Mouse (Mus musculus) retina, postnatal 7 days (tissue): ENCODE measurements at regions not wholly inside any gene's neighbourhood (a gene's known extent, or its start where the extent isn't known, plus 50 kb on each side); places are given as distances from the start of the nearest gene placed in this dataset.

ENCODE experiments used
- DNase-seq: peaks from one replicate; pipeline ENCODE4 v3.0.0-alpha.2; 2012; ENCODE audit warnings: low read depth, low spot score

DNA sequence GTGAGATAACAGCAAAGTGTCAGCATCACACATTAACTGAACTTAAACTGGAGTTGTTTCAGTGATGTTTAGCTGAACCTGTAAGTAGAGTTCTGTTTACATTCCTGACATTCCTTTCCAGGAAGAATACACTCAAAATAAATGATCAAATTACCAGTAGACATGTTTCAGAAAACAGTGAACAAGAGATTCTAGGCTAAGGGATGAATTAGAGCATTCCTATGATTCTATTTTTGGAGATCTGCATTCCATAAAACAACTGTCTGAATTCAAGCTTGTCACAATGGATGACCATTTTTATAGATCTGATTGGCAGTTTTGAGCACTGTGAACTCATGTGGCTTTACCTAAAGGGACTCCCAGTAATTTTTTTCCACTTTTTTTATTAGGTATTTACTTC lies 125.0 kb upstream of the Gm765 start:
- DNase-seq: no peak

DNA sequence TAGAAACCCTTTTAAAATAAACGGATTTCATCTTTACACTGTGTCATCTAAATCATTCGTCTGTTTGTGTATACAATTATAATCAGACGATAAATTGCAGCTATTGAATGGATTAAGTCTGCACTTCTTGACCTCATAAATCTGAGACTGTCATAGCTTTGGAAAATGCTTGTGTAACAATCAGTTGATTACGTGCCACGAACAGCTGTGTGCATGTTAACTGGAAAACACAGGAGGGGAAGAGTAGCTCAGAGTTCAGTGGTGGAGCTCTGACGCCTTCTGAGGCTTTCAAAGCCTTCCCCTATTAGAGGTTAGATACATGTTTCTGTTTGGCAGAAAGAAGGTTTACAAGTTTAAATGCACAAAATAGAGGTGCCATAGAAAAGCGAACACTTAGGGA lies 109.7 kb upstream of the Gm765 start:
- DNase-seq: no peak

DNA sequence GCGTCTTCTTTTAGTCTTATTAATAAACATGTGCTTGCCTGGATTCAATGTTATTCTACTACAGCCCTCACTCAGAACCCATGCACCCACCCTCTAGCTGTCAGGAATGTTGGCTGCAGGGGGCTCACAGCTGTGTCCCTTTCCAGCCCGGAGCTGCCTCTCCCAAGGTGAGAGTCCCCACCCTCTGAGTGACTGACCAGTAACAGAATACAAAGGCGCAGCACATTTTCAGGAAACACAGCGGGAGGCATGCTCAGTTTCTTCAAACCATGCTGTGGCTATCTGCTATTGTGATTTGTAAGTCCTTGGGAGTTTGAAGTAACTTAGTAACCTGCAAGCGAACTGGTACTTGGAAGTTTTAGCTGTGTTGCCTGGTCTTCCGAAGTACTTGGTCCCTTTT lies 93.1 kb upstream of the Gm765 start:
- DNase-seq: no peak

DNA sequence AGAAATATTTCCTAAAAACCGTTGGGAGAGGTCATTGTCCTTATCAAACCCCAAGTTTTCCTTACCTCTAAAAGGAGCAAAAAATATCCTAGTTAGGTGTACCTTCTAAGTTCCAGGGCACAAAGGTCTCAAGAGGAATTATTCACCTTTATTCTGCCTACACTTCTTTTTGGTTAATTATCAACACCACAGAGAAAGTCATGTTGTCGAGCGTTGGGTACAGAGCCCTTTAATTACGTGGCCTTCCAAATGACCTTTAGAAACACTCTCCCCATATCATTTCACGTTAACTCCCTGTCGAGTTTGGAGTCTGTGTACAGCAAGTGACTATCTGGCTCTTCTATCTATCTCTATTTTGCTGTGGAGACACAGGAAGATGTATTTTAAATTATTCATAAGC lies 90.7 kb upstream of the Gm765 start:
- DNase-seq: no peak

DNA sequence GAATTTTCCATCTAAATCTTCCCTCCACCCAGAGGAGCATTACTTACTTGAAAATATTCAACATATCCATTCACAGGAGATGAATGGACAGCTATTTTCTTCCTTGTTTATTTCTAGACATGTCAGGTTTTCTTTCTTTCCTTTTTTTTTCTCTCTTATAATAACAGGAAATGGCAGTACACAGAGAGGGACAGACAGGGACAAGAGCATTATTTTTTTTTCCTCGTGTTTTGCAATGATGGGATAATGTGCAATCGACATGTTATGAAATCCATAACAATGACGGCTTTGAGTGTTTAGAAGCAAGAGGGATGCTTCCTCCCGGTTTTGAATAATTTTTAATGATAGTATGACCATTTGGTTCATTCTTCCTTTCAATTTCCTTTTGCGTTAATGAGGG lies 86.6 kb upstream of the Gm765 start:
- no peak for DNase-seq

DNA sequence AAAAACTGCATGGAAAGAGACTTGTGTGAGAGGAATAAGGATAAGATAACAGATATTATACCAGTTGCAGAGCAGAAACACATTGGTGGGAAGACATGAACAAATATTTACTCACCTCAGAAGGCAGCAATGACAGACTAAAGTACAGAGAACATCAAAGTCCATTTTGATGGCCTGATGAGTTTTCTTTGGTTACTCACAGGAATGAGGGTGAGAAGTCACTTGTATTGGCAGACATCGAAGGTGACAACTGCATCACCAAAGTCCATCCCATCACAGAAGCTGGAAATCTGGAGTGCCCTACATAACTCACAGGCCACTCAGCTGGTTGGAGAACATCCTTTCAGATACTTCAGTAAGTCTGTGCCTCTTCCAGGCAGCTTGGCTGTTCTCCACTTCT lies 60.1 kb upstream of the Gm765 start:
- no peak for DNase-seq

DNA sequence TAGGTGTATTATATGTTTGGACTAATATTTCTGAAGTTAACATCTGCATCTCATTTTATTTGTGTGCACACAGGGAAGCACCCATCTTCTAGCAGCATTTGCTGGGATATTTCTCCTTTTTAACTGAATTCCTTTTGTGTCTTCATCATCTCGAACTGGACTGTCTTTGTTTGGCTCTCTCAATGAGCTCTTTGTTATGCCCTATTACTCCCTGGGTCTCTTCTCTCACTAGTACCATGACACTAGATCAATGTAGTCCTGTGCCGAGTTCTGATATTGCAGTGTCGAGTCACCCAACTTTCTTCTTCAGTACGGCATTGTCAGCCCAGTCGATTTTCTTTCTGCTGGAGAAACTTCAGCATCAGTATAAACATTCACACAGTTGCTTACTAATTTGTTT lies 52.0 kb upstream of the Gm765 start:
- DNase-seq: no peak
